Mouse (Mus musculus) ovary, adult 18-20 months (tissue): ENCODE data around the gene Tff2.
A peak's percentile ranks its signal among the peaks of the same experiment; 100 is the strongest.

Experiments used
- DNase-seq: peaks from one replicate; pipeline ENCODE4 v3.0.0; 2022; ENCODE audit warnings: low spot score, mixed read lengths

The Tff2 gene

GRCm38 (mm10) chr17:31144040-31145037 is at the start of gene Tff2:
Tff2 (minus strand) TSS chr17:31144282.
- DNase-seq = no peak

- DNase-seq = no peak
These were observed 49.3 kb upstream of the Tff2 start for GRCm38 (mm10) chr17:31193360-31193759.

- DNase-seq = no peak
These were observed 48.6 kb upstream of the Tff2 start for GRCm38 (mm10) chr17:31192663-31193062.

GRCm38 (mm10) chr17:31191825-31192224 is 47.7 kb upstream of the Tff2 start:
- no peak for DNase-seq

GRCm38 (mm10) chr17:31187370-31187769 is 43.3 kb upstream of the Tff2 start:
- DNase-seq = peak; percentile 24

- no peak for DNase-seq
These were observed 40.3 kb upstream of the Tff2 start for GRCm38 (mm10) chr17:31184269-31184990.

GRCm38 (mm10) chr17:31183180-31183974 is 39.3 kb upstream of the Tff2 start:
- DNase-seq = no peak

GRCm38 (mm10) chr17:31181490-31181889 is 37.4 kb upstream of the Tff2 start:
- no peak for DNase-seq

GRCm38 (mm10) chr17:31176321-31176720 is 32.2 kb upstream of the Tff2 start:
- no peak for DNase-seq

- DNase-seq = no peak
These were observed 25.7 kb upstream of the Tff2 start for GRCm38 (mm10) chr17:31169796-31170195.

- no peak for DNase-seq
These were observed 21.0 kb upstream of the Tff2 start, which contains the start of gene Tff1 for GRCm38 (mm10) chr17:31165127-31165526. Tff1 (minus strand) TSS chr17:31165277.

GRCm38 (mm10) chr17:31163821-31164220 is 19.7 kb upstream of the Tff2 start:
- DNase-seq = no peak

- no peak for DNase-seq
These were observed 18.5 kb upstream of the Tff2 start for GRCm38 (mm10) chr17:31162607-31163006.

- DNase-seq = no peak
These were observed 16.2 kb upstream of the Tff2 start for GRCm38 (mm10) chr17:31160291-31160690.

GRCm38 (mm10) chr17:31157921-31158320 is 13.8 kb upstream of the Tff2 start:
- no peak for DNase-seq

GRCm38 (mm10) chr17:31153785-31154184 is 9.7 kb upstream of the Tff2 start:
- no peak for DNase-seq

- DNase-seq = no peak
These were observed 9.0 kb upstream of the Tff2 start for GRCm38 (mm10) chr17:31152966-31153499.

- DNase-seq = no peak
These were observed 8.4 kb upstream of the Tff2 start for GRCm38 (mm10) chr17:31152512-31152911.

- no peak for DNase-seq
These were observed 1.9 kb upstream of the Tff2 start for GRCm38 (mm10) chr17:31145998-31146397.

GRCm38 (mm10) chr17:31142116-31142515 is 2.0 kb downstream of the Tff2 start:
- no peak for DNase-seq

- DNase-seq = no peak
These were observed 5.7 kb downstream of the Tff2 start for GRCm38 (mm10) chr17:31138398-31138797.

- DNase-seq = no peak
These were observed 7.3 kb downstream of the Tff2 start for GRCm38 (mm10) chr17:31136821-31137220.
